Mouse (Mus musculus) liver, adult 2 months (tissue): ENCODE measurements around the gene Slc5a2. TPM values are rescaled to one million over a fixed set of nuclear protein-coding genes. Genes with fewer than 3 reads are reported as not detected.

ENCODE experiments used
- DNase-seq: peaks from one replicate; pipeline ENCODE4 v3.0.0-alpha.2; 2011; ENCODE audit warnings: low read depth, low spot score; ENCODE audit errors: extremely low read depth
- H3K27ac ChIP-seq: fragments of 200-500 bp; replicated peaks from 2 replicates; pipeline ENCODE4 v1.5.1; 2012; ENCODE audit warnings: low read depth, mild to moderate bottlenecking, control low read depth, inconsistent platforms, low read length; ENCODE audit not compliant: insufficient read depth
- H3K27me3 ChIP-seq: fragments of 200-500 bp; 2 replicates; pipeline ENCODE4 v1.6.1; 2012; ENCODE audit warnings: mild to moderate bottlenecking, moderate library complexity, low read length, inconsistent platforms; ENCODE audit not compliant: control insufficient read depth, insufficient read depth
- H3K36me3 ChIP-seq: fragments of 200-500 bp; 2 replicates; pipeline ENCODE4 v1.6.1; 2012; ENCODE audit warnings: low read length, inconsistent platforms; ENCODE audit not compliant: control insufficient read depth, insufficient read depth
- H3K4me1 ChIP-seq: fragments of 200-500 bp; 2 replicates; pipeline ENCODE4 v1.6.1; 2011; ENCODE audit warnings: low read length; ENCODE audit not compliant: control insufficient read depth, insufficient read depth
- H3K4me3 ChIP-seq: fragments of 200-500 bp; 2 replicates; pipeline ENCODE4 v1.5.1; 2011; ENCODE audit warnings: low read depth, mild to moderate bottlenecking, control low read depth, low read length, moderate library complexity; ENCODE audit not compliant: insufficient read depth
- H3K79me2 ChIP-seq: fragments of 200-500 bp; 2 replicates; pipeline ENCODE4 v1.6.1; 2012; ENCODE audit warnings: inconsistent platforms, mild to moderate bottlenecking, low read length, moderate library complexity; ENCODE audit not compliant: control insufficient read depth, insufficient read depth
- H3K9ac ChIP-seq: fragments of 200-500 bp; 2 replicates; pipeline ENCODE4 v1.6.1; 2012; ENCODE audit warnings: low read depth, mild to moderate bottlenecking, control low read depth, inconsistent platforms, low read length
- CTCF ChIP-seq: fragments of 200-500 bp; IDR thresholded peaks from 2 replicates; pipeline ENCODE4 v1.5.1; 2011; ENCODE audit warnings: low read depth, low read length, control low read depth
- POLR2A ChIP-seq: fragments of 200-500 bp; IDR thresholded peaks from 2 replicates; pipeline ENCODE4 v1.6.1; 2011; ENCODE audit warnings: low read length, control low read depth; ENCODE audit not compliant: insufficient read depth; ENCODE audit errors: extremely low read depth
- WGBS: fragments of 180-500 bp; shearing (Covaris S2); methylation state at CpG from one replicate; pipeline ENCODE4 v1.1.7; 2018; 5-methylcytosine and 5-hydroxymethylcytosine counted together
- polyA plus RNA-seq: library from polyadenylated mRNA; depleted of rRNA; stranded (reverse); fragments of >200 nt; gene quantifications from 2 replicates; pipeline ENCODE4 v1.2.3, GENCODE M21; 2012
- total RNA-seq: library from RNA; depleted of rRNA; stranded (reverse); fragments of >200 nt; gene quantifications from 2 replicates; pipeline ENCODE4 v1.2.3, GENCODE M21; 2014

The Slc5a2 gene
- total and polyA plus RNA-seq, 2 experiments, result not detected

GRCm38 (mm10) chr7:128297291-128297616 is 31.8 kb downstream of the Slc5a2 start:
- DNase-seq, result peak; percentile 23
- peak overlapping the region; percentile 93 for H3K9ac ChIP-seq
- peaks cover 12% of the 10 kb centered on the region; the same call in 1 of the 2 replicates for H3K79me2 ChIP-seq
- peaks cover 4% of the 10 kb centered on the region for H3K4me1 ChIP-seq
- no peak for TF ChIP-seq CTCF
- no peak for TF ChIP-seq POLR2A
- peaks cover 2% of the 10 kb centered on the region for H3K36me3 ChIP-seq
- H3K4me3 ChIP-seq, result peak overlapping the region; percentile 88
- H3K27ac ChIP-seq, result no peak overlapping the region
- no peaks in the 10 kb centered on the region for H3K27me3 ChIP-seq
- 29% methylated on average over 10 of the region's 10 CpGs for WGBS

GRCm38 (mm10) chr7:128297617-128298480 is 32.4 kb downstream of the Slc5a2 start, which contains the start of gene BC017158:
Gene BC017158 (minus strand): TSS chr7:128298170.
- Histone ChIP-seq H3K9ac (peak within 1 kb of the TSS; percentile 93), H3K27me3 (no peaks in the 10 kb centered on the region), H3K36me3 (peaks cover 2% of the 10 kb centered on the region), H3K4me3 (peak within 1 kb of the TSS; percentile 88), H3K4me1 (peaks cover 4% of the 10 kb centered on the region), H3K27ac (peak within 1 kb of the TSS; percentile 42), H3K79me2 (peaks cover 12% of the 10 kb centered on the region; the same call in 1 of the 2 replicates)
- DNase-seq, result peak; percentile 86
- WGBS, result under 1% methylated on average over 47 of the region's 47 CpGs
- no peak for TF ChIP-seq CTCF
- TF ChIP-seq POLR2A, result no peak

GRCm38 (mm10) chr7:128298481-128299342 is 33.3 kb downstream of the Slc5a2 start:
- Histone ChIP-seq H3K9ac (no peak overlapping the region), H3K79me2 (peaks cover 12% of the 10 kb centered on the region; the same call in 1 of the 2 replicates), H3K27ac (no peak overlapping the region), H3K4me3 (no peak overlapping the region), H3K4me1 (peaks cover 4% of the 10 kb centered on the region), H3K36me3 (peaks cover 2% of the 10 kb centered on the region; the same call in 1 of the 2 replicates), H3K27me3 (no peaks in the 10 kb centered on the region)
- WGBS, result 84% methylated on average over 8 of the region's 8 CpGs
- TF ChIP-seq POLR2A, result no peak
- TF ChIP-seq CTCF, result no peak
- no peak for DNase-seq

GRCm38 (mm10) chr7:128300952-128301351 is 35.5 kb downstream of the Slc5a2 start:
- Histone ChIP-seq H3K27me3 (no peaks in the 10 kb centered on the region), H3K36me3 (no peaks in the 10 kb centered on the region), H3K79me2 (peaks cover 7% of the 10 kb centered on the region; the same call in 1 of the 2 replicates), H3K27ac (no peak overlapping the region), H3K4me3 (no peak overlapping the region), H3K9ac (no peak overlapping the region), H3K4me1 (peaks cover 4% of the 10 kb centered on the region)
- TF ChIP-seq CTCF (no peak), POLR2A (no peak)
- DNase-seq, result no peak
- 70% methylated on average over 3 of the region's 3 CpGs for WGBS

- no peak for DNase-seq
- Histone ChIP-seq H3K27ac (no peak overlapping the region), H3K9ac (no peak overlapping the region), H3K4me3 (no peak overlapping the region), H3K36me3 (no peaks in the 10 kb centered on the region), H3K27me3 (no peaks in the 10 kb centered on the region), H3K79me2 (peaks cover 3% of the 10 kb centered on the region; the same call in 1 of the 2 replicates), H3K4me1 (peaks cover 2% of the 10 kb centered on the region)
- TF ChIP-seq CTCF (no peak), POLR2A (no peak)
- 74% methylated on average over 3 of the region's 3 CpGs for WGBS
These were observed 36.7 kb downstream of the Slc5a2 start for GRCm38 (mm10) chr7:128302151-128302550.
